Mouse (Mus musculus): ENCODE data around the gene Stk4. TPM values are rescaled to one million over a fixed set of nuclear protein-coding genes. Genes with fewer than 3 reads are reported as not detected.

Stk4 gene
- polyA plus RNA-seq, 1 experiment from 2014 or later = 26.5 TPM

DNA sequence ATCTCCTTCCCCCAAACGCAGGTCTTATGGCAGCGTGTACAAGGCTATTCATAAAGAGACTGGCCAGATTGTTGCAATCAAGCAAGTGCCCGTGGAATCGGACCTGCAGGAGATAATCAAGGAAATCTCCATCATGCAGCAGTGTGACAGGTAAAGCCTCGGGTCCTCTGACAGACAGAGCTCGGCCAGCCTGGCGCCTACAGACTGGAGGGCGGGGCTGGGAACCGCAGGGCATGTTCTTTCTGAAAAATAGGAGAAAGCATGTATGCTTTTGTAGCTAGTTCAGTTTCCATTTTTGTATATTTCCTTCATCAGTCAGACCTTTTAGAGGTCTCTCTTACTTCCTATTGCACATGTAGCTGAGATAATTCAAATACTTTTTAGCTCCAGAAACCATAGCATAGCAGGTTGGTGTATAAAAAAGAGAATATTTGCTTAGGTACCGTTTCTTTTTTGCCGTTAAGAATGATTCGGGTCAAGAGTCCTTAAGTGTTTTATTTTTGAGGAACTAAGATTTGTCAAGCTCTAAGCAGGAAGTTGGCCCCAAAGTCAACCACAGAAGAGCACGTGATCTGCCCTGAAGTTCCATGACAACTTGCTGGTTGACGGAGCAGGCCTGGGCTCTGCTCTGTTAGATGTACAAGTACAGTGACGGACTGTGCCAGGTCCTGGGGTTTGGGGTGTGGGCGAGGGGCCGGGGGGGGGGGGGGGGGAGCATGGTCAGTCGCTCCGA lies 13.7 kb downstream of the Stk4 start:
- no peak overlapping the region for H3K9ac ChIP-seq (replicated peaks; ENCODE audit: low read length)
- H3K36me3 ChIP-seq (replicated peaks; ENCODE audit: control insufficient read depth, insufficient read depth, low read depth, low read length) = peaks cover 2% of the 10 kb centered on the region; the same call in 1 of the 2 replicates
- H3K27ac ChIP-seq (replicated peaks; ENCODE audit: low read depth, low read length) = no peak overlapping the region
- DNase-seq (ENCODE audit: low spot score) = no peak
- H3K9me3 ChIP-seq (replicated peaks; ENCODE audit: control insufficient read depth, low read length) = no peaks in the 10 kb centered on the region
- ATAC-seq (replicated peaks; ENCODE audit: insufficient number of reproducible peaks, low FRiP score, low TSS enrichment, low read depth) = no peak
- H3K4me3 ChIP-seq (ENCODE audit: low read depth, low read length) = no peak overlapping the region
- no peaks in the 10 kb centered on the region for H3K4me1 ChIP-seq (ENCODE audit: control insufficient read depth, insufficient read depth, low read length)
- no peaks in the 10 kb centered on the region for H3K27me3 ChIP-seq (ENCODE audit: control insufficient read depth, insufficient read depth, low read length)
- 90% methylated on average over 18 of the region's 19 CpGs for WGBS
- H3K4me2 ChIP-seq (ENCODE audit: low read depth, low read length) = no peak overlapping the region

DNA sequence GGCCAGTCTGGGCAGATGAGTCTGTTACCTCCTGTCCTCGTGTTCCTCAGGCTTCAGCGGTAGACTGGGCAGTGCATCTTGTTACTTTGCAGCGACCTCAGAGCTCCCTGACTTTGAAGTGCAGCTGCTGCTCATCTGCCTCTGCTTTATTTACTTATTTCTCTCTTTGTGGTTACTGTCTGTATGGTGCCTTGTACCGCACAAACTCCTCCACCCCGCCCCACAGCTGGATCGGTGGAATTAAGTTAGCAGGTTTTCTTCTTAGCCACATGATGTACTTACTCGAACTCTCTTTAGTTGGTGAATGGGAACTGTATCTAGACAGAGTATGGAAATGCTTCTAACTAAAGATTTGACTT lies 14.2 kb downstream of the Stk4 start:
- no peaks in the 10 kb centered on the region for H3K4me1 ChIP-seq (ENCODE audit: control insufficient read depth, insufficient read depth, low read length)
- peaks cover 4% of the 10 kb centered on the region; the same call in 1 of the 2 replicates for H3K36me3 ChIP-seq (replicated peaks; ENCODE audit: control insufficient read depth, insufficient read depth, low read depth, low read length)
- H3K9me3 ChIP-seq (replicated peaks; ENCODE audit: control insufficient read depth, low read length) = no peaks in the 10 kb centered on the region
- H3K9ac ChIP-seq (replicated peaks; ENCODE audit: low read length) = no peak overlapping the region
- WGBS = 90% methylated on average over 7 of the region's 7 CpGs
- H3K4me2 ChIP-seq (ENCODE audit: low read depth, low read length) = no peak overlapping the region
- no peak overlapping the region for H3K4me3 ChIP-seq (ENCODE audit: low read depth, low read length)
- H3K27me3 ChIP-seq (ENCODE audit: control insufficient read depth, insufficient read depth, low read length) = no peaks in the 10 kb centered on the region
- DNase-seq (ENCODE audit: low spot score) (no peak), ATAC-seq (replicated peaks; ENCODE audit: insufficient number of reproducible peaks, low FRiP score, low TSS enrichment, low read depth) (no peak)
- H3K27ac ChIP-seq (replicated peaks; ENCODE audit: low read depth, low read length) = no peak overlapping the region

DNA sequence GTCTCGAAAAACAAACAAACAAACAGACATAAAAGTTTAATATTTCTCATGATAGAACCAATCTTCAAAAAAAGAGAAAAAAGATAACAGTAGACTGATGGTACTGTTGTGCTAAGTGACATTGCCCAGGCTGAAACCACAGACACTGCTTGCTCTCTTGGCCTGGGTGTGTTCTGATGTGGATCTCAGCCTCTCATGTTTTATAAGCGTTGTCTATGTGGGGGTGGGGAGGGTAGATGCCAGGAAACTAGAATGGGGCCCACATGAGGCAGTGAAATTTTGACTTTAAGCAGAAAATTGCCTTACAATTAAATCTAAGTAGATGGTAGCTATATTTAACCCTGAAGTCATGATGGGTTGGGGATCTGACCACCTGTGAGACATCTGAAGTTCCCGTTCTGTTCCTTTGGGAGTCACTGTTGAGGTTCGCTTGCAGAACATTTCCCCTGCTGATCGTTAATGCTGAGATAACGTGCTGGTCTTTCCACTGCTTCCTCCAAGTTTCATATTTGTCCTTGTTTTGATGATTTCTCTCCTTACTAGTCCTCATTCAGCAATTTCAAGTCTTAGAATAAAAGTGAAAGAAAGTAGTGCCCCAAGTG lies 17.4 kb downstream of the Stk4 start:
- no peak overlapping the region for H3K4me3 ChIP-seq (ENCODE audit: low read depth, low read length)
- no peak overlapping the region for H3K9ac ChIP-seq (replicated peaks; ENCODE audit: low read length)
- peaks cover 2% of the 10 kb centered on the region; the same call in 1 of the 2 replicates for H3K36me3 ChIP-seq (replicated peaks; ENCODE audit: control insufficient read depth, insufficient read depth, low read depth, low read length)
- no peaks in the 10 kb centered on the region for H3K4me1 ChIP-seq (ENCODE audit: control insufficient read depth, insufficient read depth, low read length)
- DNase-seq (ENCODE audit: low spot score) = no peak
- no peak overlapping the region for H3K27ac ChIP-seq (replicated peaks; ENCODE audit: low read depth, low read length)
- WGBS = 88% methylated on average over 6 of the region's 6 CpGs
- H3K4me2 ChIP-seq (ENCODE audit: low read depth, low read length) = no peak overlapping the region
- no peaks in the 10 kb centered on the region for H3K27me3 ChIP-seq (ENCODE audit: control insufficient read depth, insufficient read depth, low read length)
- no peak for ATAC-seq (replicated peaks; ENCODE audit: insufficient number of reproducible peaks, low FRiP score, low TSS enrichment, low read depth)
- no peaks in the 10 kb centered on the region for H3K9me3 ChIP-seq (replicated peaks; ENCODE audit: control insufficient read depth, low read length)

DNA sequence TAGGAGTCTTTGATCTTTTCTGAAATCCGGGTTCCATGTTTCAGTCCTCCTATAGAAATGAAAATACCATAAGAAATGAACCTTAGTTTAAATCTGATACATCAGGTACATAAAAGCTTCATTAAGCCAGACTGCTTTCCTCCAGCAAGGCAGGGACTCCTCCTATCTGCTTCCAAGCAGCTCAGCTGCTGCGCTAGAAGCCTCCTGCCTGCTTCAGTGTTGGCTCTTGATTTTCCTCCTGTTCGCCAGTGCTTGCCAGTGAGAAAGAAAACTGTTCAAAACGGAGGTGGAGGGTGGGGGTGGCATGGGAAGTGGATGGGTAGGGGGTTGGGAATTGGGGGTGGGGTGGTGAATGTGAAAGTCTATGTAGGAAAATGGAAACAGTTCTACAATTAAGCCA lies 19.4 kb downstream of the Stk4 start:
- Histone ChIP-seq H3K9ac (replicated peaks; ENCODE audit: low read length) (no peak overlapping the region), H3K27me3 (ENCODE audit: control insufficient read depth, insufficient read depth, low read length) (no peaks in the 10 kb centered on the region), H3K4me1 (ENCODE audit: control insufficient read depth, insufficient read depth, low read length) (no peaks in the 10 kb centered on the region), H3K4me3 (ENCODE audit: low read depth, low read length) (no peak overlapping the region), H3K27ac (replicated peaks; ENCODE audit: low read depth, low read length) (no peak overlapping the region), H3K9me3 (replicated peaks; ENCODE audit: control insufficient read depth, low read length) (no peaks in the 10 kb centered on the region), H3K36me3 (replicated peaks; ENCODE audit: control insufficient read depth, insufficient read depth, low read depth, low read length) (peaks cover 2% of the 10 kb centered on the region; the same call in 1 of the 2 replicates), H3K4me2 (ENCODE audit: low read depth, low read length) (no peak overlapping the region)
- 91% methylated on average over 4 of the region's 4 CpGs for WGBS
- DNase-seq (ENCODE audit: low spot score) (no peak), ATAC-seq (replicated peaks; ENCODE audit: insufficient number of reproducible peaks, low FRiP score, low TSS enrichment, low read depth) (no peak)

DNA sequence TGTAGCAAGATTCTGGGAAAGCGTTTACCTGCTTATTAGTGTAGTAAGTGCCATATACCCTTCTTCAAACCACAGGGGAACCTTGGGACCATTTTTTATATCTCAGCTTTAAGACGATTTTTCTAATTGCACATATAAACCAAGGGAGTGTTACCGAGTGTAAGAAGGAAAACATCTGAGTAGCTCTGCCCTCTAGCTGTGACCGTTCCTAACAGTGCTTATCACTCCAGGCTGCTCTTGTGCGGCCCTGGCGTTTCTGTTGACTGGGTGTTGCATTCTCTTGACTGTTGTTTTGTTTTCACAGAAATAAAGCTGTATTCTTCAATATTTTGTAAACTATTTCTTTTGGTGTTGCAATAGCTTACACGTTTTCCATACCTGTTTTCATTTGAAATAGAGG lies 24.0 kb downstream of the Stk4 start:
- Histone ChIP-seq H3K9me3 (replicated peaks; ENCODE audit: control insufficient read depth, low read length) (no peaks in the 10 kb centered on the region), H3K27me3 (ENCODE audit: control insufficient read depth, insufficient read depth, low read length) (no peaks in the 10 kb centered on the region), H3K4me1 (ENCODE audit: control insufficient read depth, insufficient read depth, low read length) (no peaks in the 10 kb centered on the region), H3K9ac (replicated peaks; ENCODE audit: low read length) (no peak overlapping the region), H3K4me2 (ENCODE audit: low read depth, low read length) (no peak overlapping the region), H3K27ac (replicated peaks; ENCODE audit: low read depth, low read length) (no peak overlapping the region), H3K36me3 (replicated peaks; ENCODE audit: control insufficient read depth, insufficient read depth, low read depth, low read length) (peaks cover under 1% of the 10 kb centered on the region), H3K4me3 (ENCODE audit: low read depth, low read length) (no peak overlapping the region)
- WGBS = 85% methylated on average over 7 of the region's 7 CpGs
- ATAC-seq (replicated peaks; ENCODE audit: insufficient number of reproducible peaks, low FRiP score, low TSS enrichment, low read depth) = no peak
- no peak for DNase-seq (ENCODE audit: low spot score)

DNA sequence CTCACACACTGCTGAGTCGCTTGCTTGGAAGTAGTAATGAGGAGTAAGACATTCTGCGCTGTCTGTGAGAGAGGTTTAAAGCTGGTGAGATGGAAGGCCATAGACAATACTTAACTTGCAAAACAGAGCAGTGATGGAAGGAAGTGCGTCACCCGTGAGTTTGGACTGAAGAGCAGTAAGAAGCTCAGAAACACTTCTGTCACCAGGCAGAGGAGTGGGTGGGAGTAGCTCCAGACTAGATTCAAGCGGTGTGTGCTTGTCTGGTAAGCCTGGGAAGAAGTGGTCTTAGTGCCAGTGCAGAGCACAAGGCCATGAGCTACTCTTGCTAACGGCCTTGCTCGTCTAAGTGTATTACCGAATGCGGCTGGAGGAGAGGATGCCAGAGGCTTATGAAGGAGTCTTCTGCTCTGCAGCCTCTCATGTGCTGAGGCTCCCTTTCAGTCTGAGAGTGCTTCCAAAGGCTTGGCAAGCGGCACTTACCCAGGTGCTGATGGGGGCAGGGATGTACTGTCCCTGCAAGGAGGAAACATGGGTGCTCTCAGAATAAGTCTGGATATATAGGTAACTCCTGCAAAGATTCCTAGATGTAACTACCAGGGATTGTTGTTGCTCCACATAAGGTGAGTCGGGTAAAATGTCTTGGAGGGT lies 28.6 kb downstream of the Stk4 start:
- no peaks in the 10 kb centered on the region for H3K9me3 ChIP-seq (replicated peaks; ENCODE audit: control insufficient read depth, low read length)
- H3K4me3 ChIP-seq (ENCODE audit: low read depth, low read length) = no peak overlapping the region
- 90% methylated on average over 11 of the region's 11 CpGs for WGBS
- no peak for DNase-seq (ENCODE audit: low spot score)
- H3K4me2 ChIP-seq (ENCODE audit: low read depth, low read length) = no peak overlapping the region
- peaks cover 6% of the 10 kb centered on the region for H3K36me3 ChIP-seq (replicated peaks; ENCODE audit: control insufficient read depth, insufficient read depth, low read depth, low read length)
- no peak overlapping the region for H3K9ac ChIP-seq (replicated peaks; ENCODE audit: low read length)
- H3K27me3 ChIP-seq (ENCODE audit: control insufficient read depth, insufficient read depth, low read length) = no peaks in the 10 kb centered on the region
- H3K4me1 ChIP-seq (ENCODE audit: control insufficient read depth, insufficient read depth, low read length) = no peaks in the 10 kb centered on the region
- no peak for ATAC-seq (replicated peaks; ENCODE audit: insufficient number of reproducible peaks, low FRiP score, low TSS enrichment, low read depth)
- no peak overlapping the region for H3K27ac ChIP-seq (replicated peaks; ENCODE audit: low read depth, low read length)

DNA sequence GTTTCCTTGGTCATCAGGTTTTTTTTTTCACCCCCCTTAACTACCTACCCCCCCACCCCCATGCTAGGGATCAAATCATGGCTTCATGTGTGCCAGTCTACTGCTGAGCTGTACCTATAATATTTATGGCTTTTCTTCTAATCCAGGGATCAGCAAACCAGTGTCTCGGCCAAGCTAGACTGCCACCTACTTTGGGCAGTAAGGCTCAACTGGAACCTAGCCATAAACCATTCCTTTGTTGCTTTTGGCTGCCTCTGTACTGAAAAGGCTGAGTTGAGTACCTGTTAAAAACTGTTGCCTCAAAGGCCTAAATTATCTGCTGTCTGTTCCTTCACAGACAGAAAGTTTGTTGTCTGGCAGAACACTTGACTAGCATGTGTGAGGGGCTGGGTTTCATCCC lies 31.8 kb downstream of the Stk4 start:
- H3K4me1 ChIP-seq (ENCODE audit: control insufficient read depth, insufficient read depth, low read length) = no peaks in the 10 kb centered on the region
- DNase-seq (ENCODE audit: low spot score) = no peak
- H3K4me2 ChIP-seq (ENCODE audit: low read depth, low read length) = no peak overlapping the region
- no peak overlapping the region for H3K9ac ChIP-seq (replicated peaks; ENCODE audit: low read length)
- H3K9me3 ChIP-seq (replicated peaks; ENCODE audit: control insufficient read depth, low read length) = no peaks in the 10 kb centered on the region
- H3K4me3 ChIP-seq (ENCODE audit: low read depth, low read length) = no peak overlapping the region
- WGBS = 73% methylated on average over 1 of the region's 1 CpGs
- H3K36me3 ChIP-seq (replicated peaks; ENCODE audit: control insufficient read depth, insufficient read depth, low read depth, low read length) = peaks cover 6% of the 10 kb centered on the region
- ATAC-seq (replicated peaks; ENCODE audit: insufficient number of reproducible peaks, low FRiP score, low TSS enrichment, low read depth) = no peak
- H3K27me3 ChIP-seq (ENCODE audit: control insufficient read depth, insufficient read depth, low read length) = no peaks in the 10 kb centered on the region
- H3K27ac ChIP-seq (replicated peaks; ENCODE audit: low read depth, low read length) = no peak overlapping the region

DNA sequence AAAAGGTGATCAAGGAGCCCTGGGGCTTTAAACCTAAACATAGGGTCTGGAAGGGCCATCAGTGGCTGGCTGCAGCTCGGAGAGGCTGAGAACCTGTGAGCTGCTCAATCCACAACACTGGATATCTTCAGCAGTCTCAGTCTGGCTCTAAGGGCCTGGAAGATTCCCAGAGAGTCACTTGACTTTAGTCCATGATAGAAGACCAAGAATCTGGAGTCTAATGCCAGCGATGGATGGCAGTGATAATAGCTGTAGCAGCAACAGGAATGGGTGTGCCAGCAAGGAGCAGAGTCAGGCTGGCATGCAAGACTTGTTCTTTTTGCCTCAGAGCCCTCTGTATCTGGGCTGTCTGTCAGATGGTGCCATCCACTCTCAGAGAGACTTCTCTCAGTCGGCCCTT lies 32.2 kb downstream of the Stk4 start:
- H3K4me1 ChIP-seq (ENCODE audit: control insufficient read depth, insufficient read depth, low read length) = no peaks in the 10 kb centered on the region
- ATAC-seq (replicated peaks; ENCODE audit: insufficient number of reproducible peaks, low FRiP score, low TSS enrichment, low read depth) (no peak), DNase-seq (ENCODE audit: low spot score) (no peak)
- H3K4me3 ChIP-seq (ENCODE audit: low read depth, low read length) = no peak overlapping the region
- no peaks in the 10 kb centered on the region for H3K27me3 ChIP-seq (ENCODE audit: control insufficient read depth, insufficient read depth, low read length)
- WGBS = 81% methylated on average over 3 of the region's 3 CpGs
- H3K9ac ChIP-seq (replicated peaks; ENCODE audit: low read length) = no peak overlapping the region
- H3K36me3 ChIP-seq (replicated peaks; ENCODE audit: control insufficient read depth, insufficient read depth, low read depth, low read length) = peaks cover 6% of the 10 kb centered on the region
- no peak overlapping the region for H3K4me2 ChIP-seq (ENCODE audit: low read depth, low read length)
- no peak overlapping the region for H3K27ac ChIP-seq (replicated peaks; ENCODE audit: low read depth, low read length)
- H3K9me3 ChIP-seq (replicated peaks; ENCODE audit: control insufficient read depth, low read length) = no peaks in the 10 kb centered on the region

All from embryonic facial prominence, embryonic 11.5 days (tissue).